Mouse (Mus musculus): ENCODE measurements around the gene Kat5. TPM values are rescaled to one million over a fixed set of nuclear protein-coding genes. Genes with fewer than 3 reads are reported as not detected.
A peak's percentile ranks its signal among the peaks of the same experiment; 100 is the strongest.

The Kat5 gene
- polyA plus RNA-seq, 1 experiment from 2014 or later, result 83.1 TPM

DNA sequence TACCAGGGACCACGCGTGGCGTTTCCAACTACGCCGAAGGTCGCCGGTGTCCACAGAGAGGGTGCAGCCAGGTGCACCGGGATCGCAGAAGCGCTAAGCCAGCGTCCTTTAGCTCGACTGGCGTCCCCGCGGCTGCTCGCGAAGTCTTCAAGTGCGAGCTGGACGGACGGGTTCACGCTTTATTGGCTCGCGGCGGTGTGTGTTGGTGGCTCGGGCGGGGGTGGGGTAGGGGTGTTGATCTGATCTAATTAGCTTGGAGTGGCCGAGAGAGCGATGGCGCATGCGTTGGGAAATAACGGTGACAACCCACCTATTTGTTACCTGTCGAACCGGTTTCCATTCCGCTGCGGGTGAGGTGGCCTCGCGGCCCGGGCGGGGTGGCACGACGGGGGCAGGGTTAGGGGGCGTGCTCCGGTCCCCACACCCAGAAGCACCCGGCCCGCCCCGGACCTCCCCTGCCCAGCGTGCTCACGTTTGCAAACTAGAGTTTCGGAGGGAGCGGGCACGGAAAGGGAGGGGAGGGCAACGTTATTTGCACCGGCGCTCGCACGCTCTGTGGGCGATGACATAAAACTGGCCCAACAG, 49.5 kb downstream of the Kat5 start, which contains the start of gene Ovol1:
Gene Ovol1, minus strand, starts transcription at position 190 of the 585 bp plus-strand sequence.
- no peaks in the 10 kb centered on the region for H3K36me3 ChIP-seq (ENCODE audit: control insufficient read depth, insufficient read depth, low read length)
- H3K27ac ChIP-seq (ENCODE audit: low read length), result no peak within 1 kb of the TSS
- no peaks in the 10 kb centered on the region for H3K9me3 ChIP-seq (replicated peaks; ENCODE audit: control insufficient read depth, low read length, poor library complexity, severe bottlenecking)
- H3K27me3 ChIP-seq (ENCODE audit: control insufficient read depth, insufficient read depth, low read depth, low read length), result peaks cover 63% of the 10 kb centered on the region
- peaks cover 14% of the 10 kb centered on the region for H3K4me1 ChIP-seq (ENCODE audit: control insufficient read depth, insufficient read depth, low read length)
- peak within 1 kb of the TSS; percentile 38 for H3K4me3 ChIP-seq (ENCODE audit: low read depth, low read length)
- peak within 1 kb of the TSS; percentile 45; the same call in 1 of the 2 replicates for H3K9ac ChIP-seq (ENCODE audit: low read depth, low read length)
- peak within 1 kb of the TSS; percentile 82 for H3K4me2 ChIP-seq (ENCODE audit: low read length)
- WGBS, result under 1% methylated on average over 57 of the region's 57 CpGs
- ATAC-seq, result no peak

- H3K27me3 ChIP-seq (ENCODE audit: control insufficient read depth, insufficient read depth, low read depth, low read length), result peaks cover 62% of the 10 kb centered on the region
- peak overlapping the region; percentile 38 for H3K4me3 ChIP-seq (ENCODE audit: low read depth, low read length)
- H3K4me2 ChIP-seq (ENCODE audit: low read length), result peak overlapping the region; percentile 82
- no peak overlapping the region for H3K27ac ChIP-seq (ENCODE audit: low read length)
- H3K4me1 ChIP-seq (ENCODE audit: control insufficient read depth, insufficient read depth, low read length), result peaks cover 14% of the 10 kb centered on the region
- no peaks in the 10 kb centered on the region for H3K9me3 ChIP-seq (replicated peaks; ENCODE audit: control insufficient read depth, low read length, poor library complexity, severe bottlenecking)
- no peaks in the 10 kb centered on the region for H3K36me3 ChIP-seq (ENCODE audit: control insufficient read depth, insufficient read depth, low read length)
- under 1% methylated on average over 66 of the region's 69 CpGs for WGBS
- no peak for ATAC-seq
- peak overlapping the region; percentile 27; the same call in 1 of the 2 replicates for H3K9ac ChIP-seq (ENCODE audit: low read depth, low read length)
These were observed 50.2 kb downstream of the Kat5 start for GRCm38 (mm10) chr19:5559631-5560456.

- Histone ChIP-seq H3K9me3 (replicated peaks; ENCODE audit: control insufficient read depth, low read length, poor library complexity, severe bottlenecking) (no peaks in the 10 kb centered on the region), H3K27me3 (ENCODE audit: control insufficient read depth, insufficient read depth, low read depth, low read length) (peaks cover 60% of the 10 kb centered on the region), H3K4me1 (ENCODE audit: control insufficient read depth, insufficient read depth, low read length) (peaks cover 14% of the 10 kb centered on the region), H3K4me3 (ENCODE audit: low read depth, low read length) (no peak overlapping the region), H3K4me2 (ENCODE audit: low read length) (no peak overlapping the region), H3K36me3 (ENCODE audit: control insufficient read depth, insufficient read depth, low read length) (no peaks in the 10 kb centered on the region), H3K9ac (ENCODE audit: low read depth, low read length) (no peak overlapping the region), H3K27ac (ENCODE audit: low read length) (no peak overlapping the region)
- no peak for ATAC-seq
- WGBS, result 23% methylated on average over 8 of the region's 8 CpGs
These were observed 50.8 kb downstream of the Kat5 start for GRCm38 (mm10) chr19:5559229-5559628.

- H3K36me3 ChIP-seq (ENCODE audit: control insufficient read depth, insufficient read depth, low read length), result no peaks in the 10 kb centered on the region
- H3K4me2 ChIP-seq (ENCODE audit: low read length), result no peak overlapping the region
- H3K27ac ChIP-seq (ENCODE audit: low read length), result no peak overlapping the region
- H3K9ac ChIP-seq (ENCODE audit: low read depth, low read length), result no peak overlapping the region
- H3K9me3 ChIP-seq (replicated peaks; ENCODE audit: control insufficient read depth, low read length, poor library complexity, severe bottlenecking), result no peaks in the 10 kb centered on the region
- H3K4me1 ChIP-seq (ENCODE audit: control insufficient read depth, insufficient read depth, low read length), result peaks cover 14% of the 10 kb centered on the region
- no peak for ATAC-seq
- H3K27me3 ChIP-seq (ENCODE audit: control insufficient read depth, insufficient read depth, low read depth, low read length), result peaks cover 60% of the 10 kb centered on the region
- 58% methylated on average over 8 of the region's 8 CpGs for WGBS
- H3K4me3 ChIP-seq (ENCODE audit: low read depth, low read length), result no peak overlapping the region
These were observed 51.3 kb downstream of the Kat5 start for GRCm38 (mm10) chr19:5558770-5559169.

DNA sequence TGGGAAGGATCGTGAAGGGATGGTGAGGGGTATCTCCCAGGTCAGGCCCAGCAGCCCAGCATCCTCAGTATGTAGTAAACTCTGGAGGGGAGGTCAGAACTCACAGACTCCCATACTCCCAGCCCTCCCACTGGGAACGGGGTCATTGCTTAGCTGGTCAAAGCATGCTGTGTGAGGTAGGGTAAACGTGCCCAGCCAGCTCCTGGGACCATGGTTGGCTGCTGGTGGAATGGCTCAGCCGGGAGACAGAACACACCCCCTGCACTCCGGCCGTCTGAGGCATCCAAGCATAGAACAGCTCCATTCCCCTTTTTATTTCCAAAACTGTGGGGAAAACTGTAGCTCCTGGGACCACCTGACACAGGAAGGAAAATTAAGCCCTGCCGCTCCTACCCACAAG, 51.9 kb downstream of the Kat5 start:
- peaks cover 14% of the 10 kb centered on the region for H3K4me1 ChIP-seq (ENCODE audit: control insufficient read depth, insufficient read depth, low read length)
- no peak overlapping the region for H3K9ac ChIP-seq (ENCODE audit: low read depth, low read length)
- peaks cover 60% of the 10 kb centered on the region for H3K27me3 ChIP-seq (ENCODE audit: control insufficient read depth, insufficient read depth, low read depth, low read length)
- no peaks in the 10 kb centered on the region for H3K36me3 ChIP-seq (ENCODE audit: control insufficient read depth, insufficient read depth, low read length)
- no peak overlapping the region for H3K4me2 ChIP-seq (ENCODE audit: low read length)
- ATAC-seq, result no peak
- no peaks in the 10 kb centered on the region for H3K9me3 ChIP-seq (replicated peaks; ENCODE audit: control insufficient read depth, low read length, poor library complexity, severe bottlenecking)
- H3K27ac ChIP-seq (ENCODE audit: low read length), result no peak overlapping the region
- 48% methylated on average over 7 of the region's 7 CpGs for WGBS
- H3K4me3 ChIP-seq (ENCODE audit: low read depth, low read length), result no peak overlapping the region

DNA sequence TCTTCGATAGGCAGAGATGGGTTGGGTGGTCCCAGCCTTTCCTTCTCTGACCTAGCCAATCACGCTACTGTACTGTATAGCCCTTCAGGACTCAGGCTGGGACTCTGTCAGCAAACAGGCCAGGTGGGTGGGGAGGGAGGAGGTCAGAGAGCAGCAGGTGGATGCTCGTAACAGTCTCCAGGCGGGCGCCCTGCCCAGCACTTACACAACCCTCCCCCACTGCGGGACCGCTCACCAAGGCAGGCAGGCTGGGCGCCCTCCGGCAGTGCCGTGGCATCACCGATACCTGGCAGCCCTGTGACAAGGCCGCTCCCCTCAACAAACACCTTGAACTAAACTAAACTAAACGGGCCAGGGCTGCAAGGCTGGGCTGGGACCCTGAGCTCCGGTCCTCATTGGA, 55.8 kb downstream of the Kat5 start:
- Histone ChIP-seq H3K4me2 (ENCODE audit: low read length) (no peak overlapping the region), H3K36me3 (ENCODE audit: control insufficient read depth, insufficient read depth, low read length) (no peaks in the 10 kb centered on the region), H3K27me3 (ENCODE audit: control insufficient read depth, insufficient read depth, low read depth, low read length) (peaks cover 30% of the 10 kb centered on the region), H3K9me3 (replicated peaks; ENCODE audit: control insufficient read depth, low read length, poor library complexity, severe bottlenecking) (no peaks in the 10 kb centered on the region), H3K27ac (ENCODE audit: low read length) (no peak overlapping the region), H3K9ac (ENCODE audit: low read depth, low read length) (no peak overlapping the region), H3K4me1 (ENCODE audit: control insufficient read depth, insufficient read depth, low read length) (no peaks in the 10 kb centered on the region), H3K4me3 (ENCODE audit: low read depth, low read length) (no peak overlapping the region)
- WGBS, result 89% methylated on average over 14 of the region's 14 CpGs
- no peak for ATAC-seq

DNA sequence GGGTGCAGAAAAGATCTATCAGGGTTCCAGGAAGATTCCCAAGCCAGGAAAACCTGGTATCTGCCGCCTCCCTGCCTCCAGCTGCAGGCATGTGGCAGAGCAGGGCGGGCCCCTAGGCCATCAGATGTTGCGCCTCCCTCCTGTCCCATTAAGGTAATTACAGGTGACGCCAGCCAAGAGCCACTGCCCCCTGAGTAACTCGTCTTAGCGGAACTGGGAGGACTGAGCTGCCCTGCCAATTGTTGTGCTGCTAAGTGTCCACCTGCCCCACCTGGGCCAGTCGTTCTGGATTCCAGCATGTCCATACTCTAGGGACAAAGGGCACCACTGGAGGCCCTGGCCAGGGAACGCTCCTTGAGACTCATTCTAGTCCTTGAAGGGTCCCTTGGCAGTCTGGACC, 56.2 kb downstream of the Kat5 start:
- no peak overlapping the region for H3K4me3 ChIP-seq (ENCODE audit: low read depth, low read length)
- no peaks in the 10 kb centered on the region for H3K4me1 ChIP-seq (ENCODE audit: control insufficient read depth, insufficient read depth, low read length)
- H3K36me3 ChIP-seq (ENCODE audit: control insufficient read depth, insufficient read depth, low read length), result no peaks in the 10 kb centered on the region
- no peak overlapping the region for H3K4me2 ChIP-seq (ENCODE audit: low read length)
- peaks cover 26% of the 10 kb centered on the region for H3K27me3 ChIP-seq (ENCODE audit: control insufficient read depth, insufficient read depth, low read depth, low read length)
- WGBS, result 66% methylated on average over 8 of the region's 8 CpGs
- H3K9ac ChIP-seq (ENCODE audit: low read depth, low read length), result no peak overlapping the region
- H3K9me3 ChIP-seq (replicated peaks; ENCODE audit: control insufficient read depth, low read length, poor library complexity, severe bottlenecking), result no peaks in the 10 kb centered on the region
- H3K27ac ChIP-seq (ENCODE audit: low read length), result no peak overlapping the region
- no peak for ATAC-seq

Measured in midbrain, embryonic 16.5 days (tissue).